Mouse (Mus musculus): ENCODE data around the gene Fam129a. TPM values are rescaled to one million over a fixed set of nuclear protein-coding genes. Genes with fewer than 3 reads are reported as not detected.
"Not testable (repeated sequence)": the region's sequence is repeated elsewhere in the genome, so short reads cannot be mapped to it uniquely, and the experiment has no call there.

The Fam129a gene
- polyA plus RNA-seq, 1 experiment from 2014 or later: 21.7 TPM

- Histone ChIP-seq H3K4me3 (replicated peaks) (no peak overlapping the region), H3K36me3 (no peaks in the 10 kb centered on the region), H3K4me2 (no peak overlapping the region), H3K27me3 (replicated peaks) (no peaks in the 10 kb centered on the region), H3K9me3 (no peaks in the 10 kb centered on the region), H3K27ac (no peak overlapping the region), H3K9ac (no peak overlapping the region), H3K4me1 (peaks cover 18% of the 10 kb centered on the region)
- WGBS: 86% methylated on average over 4 of the region's 4 CpGs
- peak; percentile 32; the same call in 1 of the 2 replicates for ATAC-seq (ENCODE audit: insufficient read depth, low FRiP score, low read depth)
Observed at GRCm38 (mm10) chr1:151679883-151680613, 109.1 kb downstream of the Fam129a start.

GRCm38 (mm10) chr1:151680971-151681370, 110.0 kb downstream of the Fam129a start:
- Histone ChIP-seq H3K27me3 (replicated peaks) (no peaks in the 10 kb centered on the region), H3K4me3 (replicated peaks) (no peak overlapping the region), H3K27ac (no peak overlapping the region), H3K4me1 (peaks cover 20% of the 10 kb centered on the region), H3K4me2 (no peak overlapping the region), H3K9ac (no peak overlapping the region), H3K9me3 (no peaks in the 10 kb centered on the region), H3K36me3 (no peaks in the 10 kb centered on the region)
- 88% methylated on average over 3 of the region's 3 CpGs for WGBS
- ATAC-seq (ENCODE audit: insufficient read depth, low FRiP score, low read depth): no peak

GRCm38 (mm10) chr1:151682896-151683295, 111.9 kb downstream of the Fam129a start:
- WGBS: 73% methylated on average over 6 of the region's 6 CpGs
- Histone ChIP-seq H3K9ac (no peak overlapping the region), H3K27ac (no peak overlapping the region), H3K9me3 (no peaks in the 10 kb centered on the region), H3K27me3 (replicated peaks) (no peaks in the 10 kb centered on the region), H3K4me1 (peaks cover 22% of the 10 kb centered on the region), H3K4me3 (replicated peaks) (no peak overlapping the region), H3K4me2 (no peak overlapping the region), H3K36me3 (no peaks in the 10 kb centered on the region)
- ATAC-seq (ENCODE audit: insufficient read depth, low FRiP score, low read depth): no peak

- Histone ChIP-seq H3K4me2 (no peak overlapping the region), H3K27me3 (replicated peaks) (no peaks in the 10 kb centered on the region), H3K9me3 (no peaks in the 10 kb centered on the region), H3K36me3 (no peaks in the 10 kb centered on the region), H3K27ac (peak overlapping the region; percentile 8; the same call in 1 of the 2 replicates), H3K4me1 (peaks cover 22% of the 10 kb centered on the region), H3K4me3 (replicated peaks) (no peak overlapping the region), H3K9ac (no peak overlapping the region)
- no peak for ATAC-seq (ENCODE audit: insufficient read depth, low FRiP score, low read depth)
- WGBS: 60% methylated on average over 7 of the region's 7 CpGs
Observed at GRCm38 (mm10) chr1:151684451-151684892, 113.5 kb downstream of the Fam129a start.

GRCm38 (mm10) chr1:151684978-151685377, 114.0 kb downstream of the Fam129a start:
- 72% methylated on average over 5 of the region's 5 CpGs for WGBS
- peaks cover 25% of the 10 kb centered on the region for H3K4me1 ChIP-seq
- no peak overlapping the region for H3K4me2 ChIP-seq
- H3K9me3 ChIP-seq: no peaks in the 10 kb centered on the region
- no peak overlapping the region for H3K9ac ChIP-seq
- no peak overlapping the region for H3K4me3 ChIP-seq (replicated peaks)
- no peaks in the 10 kb centered on the region for H3K36me3 ChIP-seq
- ATAC-seq (ENCODE audit: insufficient read depth, low FRiP score, low read depth): no peak
- peak overlapping the region; percentile 8; the same call in 1 of the 2 replicates for H3K27ac ChIP-seq
- no peaks in the 10 kb centered on the region for H3K27me3 ChIP-seq (replicated peaks)

- H3K4me3 ChIP-seq (replicated peaks): no peak overlapping the region
- H3K27ac ChIP-seq: peak overlapping the region; percentile 35; the same call in 1 of the 2 replicates
- H3K4me1 ChIP-seq: peaks cover 25% of the 10 kb centered on the region
- no peak overlapping the region for H3K9ac ChIP-seq
- no peaks in the 10 kb centered on the region for H3K36me3 ChIP-seq
- ATAC-seq (ENCODE audit: insufficient read depth, low FRiP score, low read depth): no peak
- no peaks in the 10 kb centered on the region for H3K27me3 ChIP-seq (replicated peaks)
- no peaks in the 10 kb centered on the region for H3K9me3 ChIP-seq
- H3K4me2 ChIP-seq: no peak overlapping the region
- 37% methylated on average over 12 of the region's 12 CpGs for WGBS
Observed at GRCm38 (mm10) chr1:151685666-151686309, 114.8 kb downstream of the Fam129a start.

- 29% methylated on average over 8 of the region's 8 CpGs for WGBS
- ATAC-seq (ENCODE audit: insufficient read depth, low FRiP score, low read depth): 0 out of 2 replicates have a peak, but pooled peaks have one; percentile 5
- no peak overlapping the region for H3K9ac ChIP-seq
- peak overlapping the region; percentile 35; the same call in 1 of the 2 replicates for H3K27ac ChIP-seq
- H3K36me3 ChIP-seq: no peaks in the 10 kb centered on the region
- H3K9me3 ChIP-seq: no peaks in the 10 kb centered on the region
- no peaks in the 10 kb centered on the region for H3K27me3 ChIP-seq (replicated peaks)
- H3K4me2 ChIP-seq: no peak overlapping the region
- no peak overlapping the region for H3K4me3 ChIP-seq (replicated peaks)
- peaks cover 25% of the 10 kb centered on the region for H3K4me1 ChIP-seq
Observed at GRCm38 (mm10) chr1:151686696-151687095, 115.7 kb downstream of the Fam129a start.

- ATAC-seq (ENCODE audit: insufficient read depth, low FRiP score, low read depth): 0 out of 2 replicates have a peak, but pooled peaks have one; percentile 10
- Histone ChIP-seq H3K9ac (no peak overlapping the region), H3K27ac (0 out of 2 replicates have a peak overlapping the region, but pooled peaks have one; percentile 32), H3K4me1 (peaks cover 25% of the 10 kb centered on the region), H3K4me2 (no peak overlapping the region), H3K36me3 (no peaks in the 10 kb centered on the region), H3K27me3 (replicated peaks) (no peaks in the 10 kb centered on the region), H3K9me3 (no peaks in the 10 kb centered on the region), H3K4me3 (replicated peaks) (no peak overlapping the region)
- 54% methylated on average over 5 of the region's 5 CpGs for WGBS
Observed at GRCm38 (mm10) chr1:151689032-151689431, 118.0 kb downstream of the Fam129a start.

GRCm38 (mm10) chr1:151689561-151689960, 118.6 kb downstream of the Fam129a start:
- 36% methylated on average over 8 of the region's 8 CpGs for WGBS
- peaks cover 22% of the 10 kb centered on the region for H3K4me1 ChIP-seq
- peak; percentile 25; the same call in 1 of the 2 replicates for ATAC-seq (ENCODE audit: insufficient read depth, low FRiP score, low read depth)
- no peaks in the 10 kb centered on the region for H3K9me3 ChIP-seq
- no peak overlapping the region for H3K4me3 ChIP-seq (replicated peaks)
- no peaks in the 10 kb centered on the region for H3K36me3 ChIP-seq
- H3K4me2 ChIP-seq: no peak overlapping the region
- no peaks in the 10 kb centered on the region for H3K27me3 ChIP-seq (replicated peaks)
- no peak overlapping the region for H3K9ac ChIP-seq
- H3K27ac ChIP-seq: peak overlapping the region; percentile 32; the same call in 1 of the 2 replicates

- H3K27me3 ChIP-seq (replicated peaks): no peaks in the 10 kb centered on the region
- no peak for ATAC-seq (ENCODE audit: insufficient read depth, low FRiP score, low read depth)
- H3K9ac ChIP-seq: no peak overlapping the region
- H3K36me3 ChIP-seq: no peaks in the 10 kb centered on the region
- H3K4me2 ChIP-seq: no peak overlapping the region
- WGBS: 61% methylated on average over 6 of the region's 6 CpGs
- no peaks in the 10 kb centered on the region for H3K9me3 ChIP-seq
- peaks cover 18% of the 10 kb centered on the region for H3K4me1 ChIP-seq
- H3K4me3 ChIP-seq (replicated peaks): no peak overlapping the region
- no peak overlapping the region for H3K27ac ChIP-seq
Observed at GRCm38 (mm10) chr1:151690061-151690460, 119.1 kb downstream of the Fam129a start.

- WGBS: 65% methylated on average over 7 of the region's 7 CpGs
- H3K27ac ChIP-seq: no peak overlapping the region
- H3K4me1 ChIP-seq: peaks cover 13% of the 10 kb centered on the region
Observed at GRCm38 (mm10) chr1:151690583-151691193, 119.7 kb downstream of the Fam129a start.

GRCm38 (mm10) chr1:151692867-151693266, 121.9 kb downstream of the Fam129a start:
- not testable (repeated sequence) for H3K4me2 ChIP-seq; H3K27ac ChIP-seq; H3K4me1 ChIP-seq; H3K27me3 ChIP-seq (replicated peaks); H3K9ac ChIP-seq; H3K9me3 ChIP-seq; H3K4me3 ChIP-seq (replicated peaks); H3K36me3 ChIP-seq
- WGBS: 50% methylated on average over 6 of the region's 6 CpGs
- 0 out of 2 replicates have a peak, but pooled peaks have one; percentile 13 for ATAC-seq (ENCODE audit: insufficient read depth, low FRiP score, low read depth)

More at GRCm38 (mm10) chr1:151690583-151691193, 119.7 kb downstream of the Fam129a start:
- no peak for ATAC-seq (ENCODE audit: insufficient read depth, low FRiP score, low read depth)
- Histone ChIP-seq H3K4me3 (replicated peaks) (no peak overlapping the region), H3K27me3 (replicated peaks) (no peaks in the 10 kb centered on the region), H3K36me3 (no peaks in the 10 kb centered on the region), H3K4me2 (no peak overlapping the region), H3K9me3 (no peaks in the 10 kb centered on the region), H3K9ac (no peak overlapping the region)

Data from stomach, embryonic 15.5 days (tissue).